Mouse (Mus musculus): ENCODE measurements around the gene Tprn.
A peak's percentile ranks its signal among the peaks of the same experiment; 100 is the strongest.
"Not testable (repeated sequence)": the region's sequence is repeated elsewhere in the genome, so short reads cannot be mapped to it uniquely, and the experiment has no call there.

The Tprn gene

DNA sequence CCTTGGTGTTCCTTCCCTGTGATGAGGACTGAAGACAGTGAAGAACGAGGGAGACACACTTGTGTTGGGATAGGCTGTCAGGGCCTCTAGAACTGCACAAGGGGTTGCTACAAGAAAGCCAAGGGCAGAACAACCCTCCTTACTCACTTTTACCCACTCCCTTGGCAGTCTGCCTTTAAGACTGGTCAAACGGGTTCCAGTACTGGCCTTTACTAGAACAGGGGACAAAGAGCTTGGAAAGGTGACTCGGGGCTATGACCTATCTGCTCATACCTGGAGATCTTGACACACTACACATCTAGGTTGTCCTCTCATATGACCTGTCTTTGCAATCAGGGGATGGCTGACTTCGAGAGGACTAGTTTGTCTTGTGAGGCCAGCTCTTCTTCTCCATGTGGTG, 24.9 kb upstream of the Tprn start:
- no peak for DNase-seq (ENCODE audit: low spot score)

DNA sequence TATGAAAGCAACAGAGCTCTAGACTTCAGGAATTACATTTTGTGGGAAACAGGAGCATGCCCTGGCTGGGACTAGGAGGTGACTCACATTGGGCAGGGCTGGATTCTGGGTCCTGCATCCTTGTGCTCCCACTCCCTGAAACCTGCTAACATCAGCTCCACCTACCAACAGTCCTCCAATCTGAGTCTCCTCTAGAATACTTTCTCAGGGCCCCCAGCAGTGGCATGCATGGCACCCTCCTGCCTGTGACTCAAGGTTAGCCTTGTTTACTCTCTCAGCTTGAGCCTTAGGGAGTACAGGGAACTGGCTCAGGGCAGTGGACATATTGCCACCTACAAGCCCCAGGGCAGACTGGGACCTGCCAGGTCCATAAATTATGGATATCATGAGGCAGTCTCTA, 24.3 kb upstream of the Tprn start:
- DNase-seq (ENCODE audit: low spot score), result no peak

DNA sequence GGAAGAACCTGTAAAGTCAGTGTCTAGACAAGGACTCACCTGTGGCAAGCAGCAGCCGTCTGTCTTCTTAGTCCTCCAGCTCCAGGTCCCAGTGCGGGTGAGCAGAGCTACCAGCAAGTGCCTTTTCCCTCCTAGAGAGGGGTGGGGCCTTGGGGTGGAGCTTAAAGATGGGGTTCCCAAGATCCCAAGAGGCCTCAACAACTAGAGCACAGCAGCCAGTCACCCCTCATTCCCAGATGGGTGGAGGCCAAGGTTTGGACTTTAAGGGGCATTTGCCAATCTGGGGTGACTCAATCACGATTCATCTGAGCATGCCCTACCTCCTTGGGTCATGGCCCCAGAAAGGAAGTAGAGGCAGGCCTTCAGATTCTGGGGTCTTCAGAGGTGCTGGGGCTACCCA, 22.7 kb upstream of the Tprn start:
- no peak for DNase-seq (ENCODE audit: low spot score)

DNA sequence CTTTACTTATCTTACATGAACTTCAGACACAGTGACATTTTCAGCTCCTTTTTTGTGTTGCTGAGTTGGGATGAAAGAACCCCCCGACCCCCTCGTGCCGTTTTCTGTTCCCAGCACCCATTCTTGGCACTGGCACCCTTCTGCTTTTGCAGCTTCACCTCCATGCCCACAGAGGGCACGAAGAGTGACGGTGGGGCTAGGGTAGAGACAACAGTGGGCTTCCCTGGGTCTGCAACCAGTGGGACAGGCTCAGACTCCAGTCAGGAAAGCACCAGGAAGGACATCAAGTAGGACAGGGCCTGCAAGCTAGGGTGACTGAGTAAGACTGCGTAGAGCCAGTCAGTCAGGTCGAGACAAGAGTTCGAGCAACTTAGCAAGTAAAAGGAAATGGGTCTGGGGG, 22.1 kb upstream of the Tprn start:
- no peak for DNase-seq (ENCODE audit: low spot score)

DNA sequence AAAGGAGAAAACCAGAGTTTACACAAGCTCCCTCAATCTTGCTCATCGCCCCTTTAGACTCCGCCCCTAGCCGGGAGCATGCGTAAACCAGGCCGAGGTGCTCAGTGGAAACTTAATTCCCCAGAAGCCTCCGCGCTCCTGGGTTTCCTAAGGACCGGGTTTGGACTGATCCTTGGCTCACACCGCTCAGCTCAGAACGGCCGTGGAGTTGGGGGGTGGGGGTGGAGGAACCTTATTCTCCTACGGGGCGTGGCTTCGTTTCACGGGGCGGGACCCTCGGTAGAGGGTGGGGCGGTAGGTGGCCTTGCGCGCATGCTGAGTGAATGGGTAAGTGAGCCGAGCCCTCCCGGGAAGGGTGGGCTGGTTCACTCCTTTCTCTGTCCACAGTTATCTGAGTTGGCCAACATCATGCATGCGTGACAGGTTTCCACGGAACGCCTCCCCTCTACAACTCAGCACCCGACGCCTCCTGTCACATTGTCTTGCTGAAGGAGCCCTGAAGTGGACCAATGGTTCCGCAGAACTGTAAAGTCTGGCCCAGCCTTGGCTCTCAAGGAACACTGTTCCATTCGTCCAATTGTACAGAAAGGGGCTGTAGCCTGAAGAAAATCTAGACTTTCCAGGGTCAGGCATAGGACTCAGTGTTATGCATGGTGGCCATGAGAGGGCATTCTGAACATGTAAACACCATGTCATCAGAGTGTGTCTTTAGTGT, 21.5 kb upstream of the Tprn start:
- no peak for DNase-seq (ENCODE audit: low spot score)

DNA sequence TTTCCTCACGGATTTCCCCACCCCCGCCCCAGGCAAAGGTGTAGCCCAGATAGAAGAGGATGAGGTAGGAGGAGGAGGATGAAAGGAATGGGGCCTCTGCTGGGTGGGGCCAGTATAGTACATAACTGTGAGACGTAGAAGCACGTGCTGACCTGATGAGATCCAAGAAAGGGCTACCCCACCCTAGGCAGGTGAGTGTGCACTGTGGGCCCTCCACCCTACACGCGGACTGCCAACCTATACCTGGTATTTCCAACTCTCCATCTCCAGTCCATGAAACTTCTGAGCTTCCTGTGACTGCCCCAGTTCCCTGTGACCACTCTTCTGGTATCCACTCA, 21.0 kb upstream of the Tprn start:
- DNase-seq (ENCODE audit: low spot score), result no peak

DNA sequence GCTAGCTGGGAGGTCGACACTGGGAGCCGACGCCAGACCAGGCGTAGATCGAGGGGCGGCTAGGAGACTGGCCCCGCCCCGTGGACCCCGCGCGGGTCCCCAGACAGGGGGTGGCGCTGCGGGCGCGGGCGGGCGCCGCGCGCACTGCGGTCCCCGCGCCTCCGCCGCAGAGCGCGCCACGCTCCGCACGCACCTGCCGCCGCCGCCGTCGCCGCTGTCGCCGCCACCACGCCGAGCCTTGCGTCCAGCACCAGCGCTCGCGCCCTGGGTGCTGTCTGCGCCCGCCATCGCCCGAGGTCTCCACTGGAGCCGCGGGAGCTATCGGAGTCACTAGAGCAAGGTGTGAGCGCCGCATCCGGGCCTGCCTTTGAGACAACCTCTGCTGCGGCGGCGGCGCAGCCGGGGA, 20.3 kb upstream of the Tprn start, which contains the start of the genes Rnf208 and Cysrt1:
Rnf208 (plus strand) TSS at position 155 of the 406 bp plus-strand sequence.
Cysrt1 (minus strand) TSS at position 352 of the 406 bp plus-strand sequence.
- no peak for DNase-seq (ENCODE audit: low spot score)

DNA sequence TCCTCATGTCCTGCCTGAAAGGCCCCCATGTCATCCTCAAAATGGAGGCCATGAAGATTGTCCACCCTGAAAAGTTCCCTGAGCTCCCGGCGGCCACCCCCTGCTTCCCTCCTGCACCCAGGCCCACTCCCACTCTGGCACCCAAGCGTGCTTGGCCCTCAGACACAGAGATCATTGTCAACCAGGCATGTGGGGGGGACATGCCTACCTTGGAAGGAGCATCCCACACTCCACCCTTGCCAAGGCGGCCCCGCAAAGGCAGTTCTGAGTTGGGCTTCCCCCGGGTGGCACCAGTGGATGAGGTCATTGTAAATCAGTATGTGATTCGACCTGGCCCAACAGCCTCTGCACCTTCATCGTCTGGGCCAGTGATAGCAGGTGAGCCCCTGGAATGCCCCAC, 19.1 kb upstream of the Tprn start:
- DNase-seq (ENCODE audit: low spot score), result no peak

DNA sequence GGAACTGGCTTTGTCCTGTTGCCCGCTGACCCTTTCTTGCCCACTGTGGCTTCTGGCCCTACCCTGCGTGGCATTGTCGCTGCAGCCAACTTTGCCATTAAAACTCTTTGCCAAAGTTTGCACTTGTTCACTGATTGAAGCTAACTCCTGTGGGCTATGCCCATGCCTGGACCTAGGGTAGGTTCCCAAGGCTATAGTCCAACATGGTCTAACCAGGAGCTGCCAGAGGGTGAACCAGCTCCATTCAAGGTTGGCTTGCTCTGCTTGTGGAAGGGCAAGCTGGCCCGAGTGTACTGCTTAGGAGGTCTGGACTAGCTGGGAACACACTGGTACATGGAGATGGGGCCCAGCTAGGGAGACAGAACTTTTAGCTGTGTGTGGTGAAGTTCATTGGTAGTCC, 18.3 kb upstream of the Tprn start:
- DNase-seq (ENCODE audit: low spot score), result no peak

DNA sequence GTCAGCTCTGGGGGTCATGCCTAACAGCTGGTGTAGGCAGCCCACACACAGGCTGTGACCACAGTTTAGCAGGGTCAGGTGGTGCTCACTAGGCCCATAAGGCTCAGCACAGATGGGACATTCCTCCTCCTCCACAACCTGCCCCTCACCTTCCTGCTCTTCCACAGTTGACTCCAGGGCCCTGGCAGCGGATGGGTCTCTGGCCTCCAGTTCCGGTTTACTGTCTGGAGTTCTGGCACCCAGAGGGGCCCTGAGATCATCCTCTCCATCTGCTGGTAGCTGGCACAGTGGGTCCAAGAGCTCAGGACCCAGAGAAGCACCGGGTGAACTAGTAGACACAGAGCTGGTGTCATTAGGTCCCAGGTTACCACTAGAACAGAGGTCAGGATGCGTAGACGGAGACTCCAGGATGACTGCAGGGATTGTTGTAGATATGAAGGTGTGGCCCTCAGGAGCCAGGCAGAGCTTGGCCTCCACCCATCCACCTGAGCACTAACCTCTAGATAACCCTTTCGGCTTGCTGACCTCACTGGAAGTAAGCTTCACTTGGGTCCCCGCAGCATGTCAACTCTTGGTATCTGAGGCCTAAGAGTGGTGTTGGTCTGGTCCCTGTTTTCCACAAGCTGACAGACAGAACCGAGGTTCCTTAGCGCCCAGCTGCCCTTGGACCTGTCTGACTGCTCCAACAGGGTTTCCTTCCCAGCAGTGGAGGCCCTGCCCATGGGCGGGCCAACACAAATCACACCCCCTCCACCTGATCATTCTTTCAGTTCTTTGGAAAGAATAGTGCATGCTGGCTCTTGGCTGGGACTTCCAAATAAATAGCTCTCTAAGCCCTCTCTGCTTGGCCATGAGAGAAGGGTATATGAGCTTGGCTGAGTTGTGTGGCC, 16.0 kb upstream of the Tprn start, which contains the start of gene AL732309.1:
AL732309.1 (minus strand) TSS at position 681 of the 890 bp plus-strand sequence.
- no peak for DNase-seq (ENCODE audit: low spot score)

DNA sequence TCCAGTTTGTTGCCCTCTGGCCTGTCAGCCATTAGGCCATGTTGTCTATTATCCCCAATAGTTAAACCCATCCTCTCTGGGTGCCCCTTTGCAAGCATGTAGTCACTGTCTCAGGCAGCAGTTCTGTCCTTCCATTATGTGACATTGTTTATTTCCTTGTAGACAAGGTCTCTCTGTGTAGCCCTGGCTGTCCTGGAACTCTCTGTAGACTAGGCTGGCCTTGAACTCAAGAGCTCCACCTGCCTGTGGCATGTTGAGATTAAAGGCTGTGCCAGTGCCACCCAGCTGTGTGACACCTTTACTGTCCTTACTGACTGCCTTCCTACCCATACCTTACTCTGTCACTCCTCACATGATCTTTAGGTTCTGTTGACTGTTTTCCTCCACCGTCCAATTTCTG, 10.1 kb upstream of the Tprn start:
- no peak for DNase-seq (ENCODE audit: low spot score)

DNA sequence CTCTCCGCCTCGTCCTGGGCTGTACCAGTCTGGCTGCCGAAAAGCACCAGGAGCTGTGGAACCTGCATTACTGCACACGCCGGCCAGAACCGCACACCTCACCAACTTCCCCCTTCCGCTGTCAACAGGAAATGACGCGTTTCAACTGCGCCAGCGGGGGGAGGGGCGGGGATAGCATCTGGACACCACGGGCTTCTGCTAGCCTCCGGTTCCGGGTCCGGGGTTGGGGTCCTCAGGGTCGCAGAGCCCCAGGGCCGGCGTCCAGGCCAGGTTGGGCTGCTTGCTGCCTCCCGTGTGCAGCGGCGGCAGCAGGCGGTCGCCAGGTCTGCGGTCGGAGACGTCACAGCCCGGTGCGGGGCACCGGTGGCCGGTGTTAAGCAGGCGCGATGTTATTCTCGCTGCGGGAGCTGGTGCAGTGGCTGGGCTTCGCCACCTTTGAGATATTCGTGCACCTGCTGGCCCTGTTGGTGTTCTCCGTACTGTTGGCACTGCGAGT, 7.1 kb upstream of the Tprn start, which contains the start of gene Tmem203:
Tmem203 (plus strand) TSS at position 156 of the 496 bp plus-strand sequence.
- peak; percentile 51 for DNase-seq (ENCODE audit: low spot score)

DNA sequence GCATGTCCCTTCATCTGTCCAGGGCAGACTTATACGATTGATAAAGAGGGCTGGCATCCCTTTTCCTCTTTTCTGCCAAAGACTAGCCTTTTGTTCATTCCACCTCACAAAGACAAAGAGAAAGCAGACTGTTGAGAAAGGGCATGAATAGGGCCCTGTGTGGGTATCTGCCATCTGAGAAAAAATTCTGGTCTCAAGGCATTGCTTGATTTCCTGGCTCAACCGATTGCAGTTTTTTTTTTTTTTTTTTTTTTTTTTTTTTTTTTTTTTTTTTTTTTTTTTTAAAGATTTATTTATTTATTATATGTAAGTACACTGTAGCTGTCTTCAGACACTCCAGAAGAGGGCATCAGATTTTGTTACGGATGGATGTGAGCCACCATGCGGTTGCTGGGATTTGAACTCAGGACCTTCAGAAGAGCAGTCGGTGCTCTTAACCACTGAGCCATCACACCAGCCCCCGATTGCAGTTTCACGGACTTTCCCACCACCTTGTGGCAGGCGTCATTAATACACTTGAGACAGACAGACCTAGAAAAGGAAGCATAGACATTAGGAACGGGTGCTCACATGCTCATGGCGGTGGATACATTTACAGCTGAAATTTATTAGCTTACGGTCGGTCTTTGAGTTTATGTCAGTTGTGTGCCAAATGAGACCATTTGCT, 5.8 kb upstream of the Tprn start:
- not testable (repeated sequence) for DNase-seq (ENCODE audit: low spot score)

DNA sequence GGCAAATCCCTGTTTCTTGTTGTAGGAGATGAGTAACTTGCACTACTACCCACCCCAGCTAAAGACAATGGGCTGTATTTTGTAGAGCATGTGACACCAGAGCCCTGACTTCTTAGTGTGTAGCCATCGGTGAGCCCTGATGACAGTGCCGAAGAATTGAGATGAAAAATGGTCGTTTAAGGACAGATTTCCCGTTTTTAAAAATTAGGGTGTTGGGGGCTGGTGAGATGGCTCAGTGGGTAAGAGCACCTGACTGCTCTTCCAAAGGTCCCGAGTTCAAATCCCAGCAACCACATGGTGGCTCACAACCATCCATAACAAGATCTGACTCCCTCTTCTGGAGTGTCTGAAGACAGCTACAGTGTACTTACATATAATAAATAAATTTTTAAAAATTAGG, 5.2 kb upstream of the Tprn start:
- not testable (repeated sequence) for DNase-seq (ENCODE audit: low spot score)

DNA sequence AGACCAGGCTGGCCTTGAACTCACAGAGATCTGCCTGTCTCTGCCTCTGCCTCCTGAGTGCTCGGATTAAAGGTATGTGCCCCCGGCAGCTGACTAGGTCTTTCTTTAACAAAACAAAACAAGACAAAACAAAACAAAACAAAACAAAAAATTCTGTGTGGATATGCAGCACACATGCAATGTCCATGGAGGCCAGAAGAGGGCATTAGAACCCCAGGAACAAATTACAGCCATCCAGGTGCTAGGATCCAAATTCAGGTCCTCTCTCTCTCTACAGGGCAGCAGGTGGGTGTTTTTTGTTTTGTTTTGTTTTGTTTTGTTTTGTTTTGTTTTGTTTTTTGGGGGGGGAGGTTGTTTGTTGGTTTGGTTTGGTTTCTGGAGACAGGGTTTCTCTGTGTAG, 3.5 kb upstream of the Tprn start:
- no peak for DNase-seq (ENCODE audit: low spot score)

DNA sequence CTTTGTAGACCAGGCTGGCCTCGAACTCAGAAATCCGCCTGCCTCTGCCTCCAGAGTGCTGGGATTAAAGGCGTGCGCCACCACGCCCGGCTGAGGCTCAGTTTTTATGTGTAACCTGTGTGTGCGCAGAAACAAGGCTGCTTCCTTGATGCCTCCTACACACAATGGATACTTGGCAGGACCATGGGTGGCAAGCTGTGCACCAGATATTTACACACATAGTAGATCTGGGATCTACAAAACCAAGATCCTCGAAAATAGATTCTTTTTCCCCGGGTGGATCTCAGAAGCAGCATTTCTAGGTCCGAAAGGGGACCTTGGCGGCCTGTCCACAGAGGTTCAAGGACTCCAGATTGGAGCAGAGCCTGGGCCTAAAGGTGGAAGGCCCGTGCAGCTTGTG, 548 bp upstream of the Tprn start:
- no peak for DNase-seq (ENCODE audit: low spot score)

DNA sequence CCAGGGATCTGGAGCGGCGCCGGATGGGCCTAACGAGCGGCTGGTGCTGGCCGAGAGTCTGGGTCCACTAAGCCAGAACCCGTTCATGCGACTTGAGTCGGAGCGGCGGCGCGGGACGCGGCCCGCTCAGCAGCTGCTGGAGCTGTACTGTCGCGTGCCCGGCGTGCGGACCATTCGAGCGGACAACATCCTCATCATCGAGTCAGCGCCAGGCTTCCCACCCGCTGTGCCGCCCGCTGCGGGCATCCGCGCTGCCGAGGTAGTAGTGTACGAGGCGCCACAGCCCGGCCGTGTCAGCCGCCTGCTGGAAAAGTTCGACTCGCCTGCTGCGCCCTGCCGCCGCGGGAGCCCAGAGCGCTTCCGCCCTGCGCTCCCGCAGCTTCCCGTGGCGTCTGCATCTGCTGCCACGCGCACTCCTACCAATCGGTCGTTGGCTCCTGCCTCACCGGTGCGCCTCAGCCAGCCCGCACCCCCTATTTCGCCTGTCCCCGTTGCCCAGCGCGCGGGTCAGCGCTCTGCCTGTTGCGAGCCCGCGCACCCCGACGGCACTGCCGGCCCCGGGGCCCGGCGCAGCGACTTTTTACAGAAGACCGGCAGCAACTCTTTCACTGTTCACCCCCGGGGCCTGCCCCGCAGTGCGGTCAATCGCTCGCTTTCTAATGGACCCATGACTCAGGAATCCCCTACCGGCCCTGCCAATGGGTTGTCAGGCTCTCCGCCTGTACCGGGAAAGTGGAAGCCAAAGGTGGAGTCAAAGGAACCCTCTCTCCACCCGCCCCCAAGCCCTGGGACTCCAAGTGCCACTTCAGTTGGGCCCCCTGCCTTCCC, 591 bp downstream of the Tprn start:
- DNase-seq (ENCODE audit: low spot score), result no peak

DNA sequence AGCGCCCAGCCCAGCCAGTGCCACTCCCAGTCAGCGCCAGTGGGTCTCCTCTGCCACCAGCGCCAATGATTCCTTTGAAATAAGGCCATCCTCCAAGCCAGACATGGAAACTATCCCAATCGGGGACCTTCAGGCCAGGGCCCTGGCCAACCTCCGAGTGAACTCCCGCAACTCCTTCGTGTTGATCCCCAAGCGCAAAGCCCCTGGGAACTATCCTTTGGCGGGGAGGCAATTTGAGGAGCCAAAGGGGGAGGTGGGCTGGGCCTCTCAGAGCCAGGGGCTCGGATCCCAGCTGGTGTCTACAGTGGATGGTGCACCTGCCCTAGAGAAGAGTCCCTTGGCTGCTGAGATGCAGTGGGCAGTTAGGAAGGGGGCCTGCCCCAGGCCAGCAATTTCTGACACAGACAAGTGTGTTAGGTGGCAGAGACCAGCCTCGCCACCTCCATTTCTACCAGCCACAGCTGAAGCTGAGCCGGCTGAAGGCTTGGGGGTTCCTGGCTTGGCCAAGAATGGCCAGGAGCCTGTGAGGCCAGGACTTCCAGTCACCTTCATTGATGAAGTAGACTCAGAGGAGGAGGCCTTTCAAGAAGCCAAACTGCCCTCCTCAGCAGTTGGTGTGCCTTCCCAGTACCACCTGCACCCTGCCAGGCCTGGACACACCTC, 1.3 kb downstream of the Tprn start:
- no peak for DNase-seq (ENCODE audit: low spot score)

DNA sequence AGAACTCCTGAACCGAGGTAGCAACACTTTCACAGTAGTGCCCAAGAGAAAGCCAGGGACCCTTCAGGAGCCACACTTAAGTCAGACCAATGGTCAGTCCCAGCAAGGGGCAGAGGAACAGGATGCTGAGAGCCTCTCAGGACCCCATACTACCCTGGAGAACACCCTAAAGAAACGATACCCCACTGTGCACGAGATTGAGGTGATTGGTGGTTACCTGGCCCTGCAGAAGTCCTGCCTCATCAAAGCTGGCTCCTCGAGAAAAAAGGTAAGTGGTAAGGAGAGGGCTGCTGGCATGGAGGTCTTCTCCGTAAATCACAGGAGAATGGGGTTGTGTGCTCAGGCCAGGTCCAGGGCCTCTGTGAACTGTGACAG, 1.9 kb downstream of the Tprn start:
- DNase-seq (ENCODE audit: low spot score), result no peak

DNA sequence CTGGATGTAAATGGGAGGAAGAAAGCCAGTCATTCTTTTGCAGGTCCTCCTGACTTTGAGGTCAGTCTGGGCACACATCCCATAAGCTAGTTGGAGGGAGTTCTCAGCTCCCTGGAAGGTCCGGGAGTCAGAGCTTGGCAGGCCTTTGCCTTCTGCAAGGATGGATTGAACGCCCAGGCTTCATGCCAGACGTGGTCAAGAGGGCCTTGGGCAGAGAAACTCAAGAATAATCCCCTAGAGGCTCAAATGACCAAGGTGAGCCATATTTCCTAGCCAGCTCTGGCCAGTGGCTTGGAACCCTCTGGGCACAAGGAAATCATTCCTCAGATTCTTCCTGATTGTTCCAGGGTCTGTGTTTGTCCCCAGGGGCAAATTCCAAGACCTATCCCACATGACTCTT, 2.4 kb downstream of the Tprn start:
- DNase-seq (ENCODE audit: low spot score), result no peak

Measured in urinary bladder, postnatal 10 days (tissue).